Mouse (Mus musculus) left cerebral cortex, adult 6 months (tissue): Measurements from ENCODE around the gene Tspo2. TPM values are rescaled to one million over a fixed set of nuclear protein-coding genes. Genes with fewer than 3 reads are reported as not detected.

Experiments used
- long read RNA-seq, 2 experiments: library from polyadenylated mRNA; unstranded; transcript quantifications; one replicate each; pipeline ENCODE4 v2.0.0; 2019 to 2020
- polyA plus RNA-seq: library from polyadenylated mRNA; unstranded; fragments of <200 nt; fragmentation: Nextera tagmentation; gene quantifications from 2 replicates; pipeline ENCODE4 v1.2.3, GENCODE M21; 2021

Tspo2 gene
- polyA plus RNA-seq, result 0.03 TPM in 1 of 2 replicates, not detected in the other
- long read RNA-seq, experiment 1, result 0 reads
- long read RNA-seq, experiment 2, result 0 reads

DNA sequence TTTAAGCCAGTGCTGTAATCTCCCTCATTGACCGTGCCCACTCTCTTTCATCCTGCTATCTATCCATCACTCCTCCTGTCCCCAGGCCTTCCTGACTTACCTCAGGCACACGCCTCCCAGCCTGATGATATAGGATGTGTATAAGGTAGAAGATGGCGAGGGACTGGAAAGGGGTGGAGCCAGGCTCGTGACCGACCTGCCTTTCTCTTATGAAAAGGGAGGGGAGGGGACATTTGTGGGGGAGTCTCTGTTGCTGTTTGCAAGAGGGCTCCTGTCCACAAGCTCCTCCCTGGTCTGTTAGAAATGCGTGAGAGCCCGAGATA is at the start of gene Tspo2:
Gene Tspo2, minus strand, starts transcription at position 170 of the 323 bp plus-strand sequence.

DNA sequence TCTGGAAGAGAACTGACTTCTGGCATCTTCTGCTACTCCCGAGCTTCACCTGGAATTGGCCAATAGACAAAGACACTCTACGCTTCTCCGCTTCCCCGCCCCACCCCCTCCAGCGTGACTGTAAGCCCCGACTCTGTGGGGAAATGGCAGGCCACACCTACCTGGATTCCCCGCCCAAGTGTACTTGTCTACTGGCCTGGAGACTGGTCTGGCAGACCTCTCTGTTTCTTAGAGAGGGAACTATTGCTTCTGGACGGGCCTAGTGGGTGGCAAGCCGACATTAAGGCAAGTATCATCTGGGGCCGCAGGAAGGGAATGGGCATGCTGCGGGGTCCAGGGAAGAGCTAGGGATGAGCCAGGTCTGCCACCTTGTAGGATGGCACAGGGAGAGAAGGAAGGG is 3.4 kb upstream of the Tspo2 start, which contains the start of gene Unc5cl:
Gene Unc5cl, plus strand, starts transcription at position 214 of the 400 bp plus-strand sequence.

DNA sequence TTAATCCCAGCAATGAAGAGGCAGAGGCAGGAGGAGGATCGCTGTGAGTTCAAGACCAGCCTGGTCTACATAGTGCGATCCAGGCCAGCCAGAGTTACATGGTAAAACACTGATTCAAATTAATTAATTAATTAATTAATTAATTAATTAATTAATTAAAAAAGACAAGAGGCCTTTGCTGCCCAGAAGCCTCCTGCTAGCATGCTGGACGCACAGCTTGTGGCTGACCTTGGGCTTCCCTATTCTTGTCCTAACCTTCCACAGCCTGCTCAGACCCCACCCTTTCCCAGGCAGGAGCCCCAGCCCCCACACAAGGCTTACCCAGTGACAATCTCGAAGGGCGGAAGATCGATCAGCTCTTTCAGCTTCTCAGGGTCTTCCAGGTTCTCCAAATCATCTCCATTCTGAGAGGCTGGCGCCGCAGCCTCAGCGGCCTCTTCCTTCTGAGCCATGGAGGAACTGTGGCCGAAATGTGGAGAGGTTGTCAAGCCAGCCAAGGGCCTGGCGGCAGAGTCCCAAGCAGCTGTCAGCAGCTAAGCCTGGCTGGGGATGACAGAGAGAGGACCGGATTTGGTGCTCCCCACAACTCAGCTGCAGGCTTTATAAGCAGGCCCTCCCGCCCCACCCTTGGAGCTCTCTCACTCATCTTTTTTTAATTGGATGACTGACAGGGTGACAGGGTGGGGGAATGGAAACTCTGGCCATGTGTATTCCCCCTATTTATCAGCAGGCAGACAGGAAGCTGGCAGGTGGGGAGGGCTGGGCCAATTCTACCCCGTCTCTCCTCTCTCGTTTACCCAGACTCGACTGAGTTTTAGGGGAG is 19.0 kb downstream of the Tspo2 start, which contains the start of gene Apobec2:
Gene Apobec2, minus strand, starts transcription at position 773 of the 823 bp plus-strand sequence.

DNA sequence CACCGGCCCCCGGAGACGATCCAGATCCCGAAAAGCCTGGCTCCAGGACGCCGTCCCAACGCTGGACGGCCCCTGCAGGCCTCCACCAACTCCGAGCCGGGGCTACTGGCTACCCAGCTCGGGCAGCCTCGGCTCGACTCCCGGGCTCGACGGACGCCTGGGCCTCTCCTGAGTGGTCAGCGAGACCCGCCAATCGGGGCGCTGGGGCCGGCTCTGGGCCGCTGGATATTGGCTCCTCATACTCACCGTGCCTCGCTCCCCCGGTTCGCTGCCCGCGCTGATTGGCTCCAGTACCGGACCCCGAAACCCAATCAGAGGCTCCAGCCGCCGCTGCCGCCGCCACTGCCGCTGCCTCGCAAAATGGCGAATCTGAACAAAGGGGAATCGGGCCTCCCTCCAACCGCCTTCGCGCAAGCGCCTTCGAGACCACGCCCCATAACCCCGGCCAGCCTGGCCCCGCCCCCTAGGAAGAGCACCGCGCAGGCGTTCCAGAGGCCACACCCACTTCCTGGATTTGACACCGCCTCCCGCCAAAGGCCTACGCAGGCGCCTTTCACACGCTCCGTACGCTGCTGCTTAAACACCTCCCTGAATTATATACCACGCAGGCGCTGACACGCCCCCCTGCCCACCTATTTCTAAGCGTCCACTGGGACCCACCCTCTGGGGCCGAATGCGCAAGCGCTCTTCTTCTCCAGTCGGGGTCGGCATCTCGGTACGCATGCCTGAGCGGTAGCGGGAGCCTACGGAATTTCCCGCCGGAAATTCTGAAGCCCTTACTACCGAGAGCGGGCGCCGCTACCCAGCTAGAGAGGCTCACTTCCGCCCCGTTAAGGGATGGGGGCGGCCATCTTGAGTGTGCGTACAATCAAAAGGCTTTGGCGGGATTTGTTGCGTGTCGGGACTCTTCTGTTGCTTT is 41.7 kb downstream of the Tspo2 start, which contains the start of the genes Nfya and Oard1:
Gene Nfya, minus strand, starts transcription at position 527 of the 919 bp plus-strand sequence.
Gene Oard1, plus strand, starts transcription at position 635 of the 919 bp plus-strand sequence.

Other genes with a start within 250 kb of the Tspo2 start
- not detected in 2 replicates for gene Trem1, start 218.8 kb downstream of the Tspo2 start, polyA plus RNA-seq
- gene Trem3, start 203.7 kb downstream of the Tspo2 start, polyA plus RNA-seq, result 0.15 TPM in 1 of 2 replicates, not detected in the other
- 0.18 TPM in 1 of 2 replicates, not detected in the other for gene Treml4, start 187.2 kb downstream of the Tspo2 start, polyA plus RNA-seq
- 0.04 and 0.18 TPM in 2 replicates for gene Treml2, start 152.0 kb downstream of the Tspo2 start, polyA plus RNA-seq
- gene B430306N03Rik, start 135.4 kb downstream of the Tspo2 start, polyA plus RNA-seq, result 0.11 TPM in 1 of 2 replicates, not detected in the other
- 33.7 and 42.8 TPM in 2 replicates for gene Trem2, start 105.1 kb downstream of the Tspo2 start, polyA plus RNA-seq
- 0.11 and 0.16 TPM in 2 replicates for gene Treml1, start 91.6 kb downstream of the Tspo2 start, polyA plus RNA-seq
- 1.4 and 2.7 TPM in 2 replicates for gene Nfya, start 41.6 kb downstream of the Tspo2 start, polyA plus RNA-seq
- 26.5 and 28.5 TPM in 2 replicates for gene Oard1, start 41.5 kb downstream of the Tspo2 start, polyA plus RNA-seq
- 0.13 TPM in 1 of 2 replicates, not detected in the other for gene Apobec2, start 18.6 kb downstream of the Tspo2 start, polyA plus RNA-seq
- gene Unc5cl, start 3.4 kb upstream of the Tspo2 start, polyA plus RNA-seq, result 0.08 and 0.22 TPM in 2 replicates